ENCODE assay signal across 9 mouse cellular contexts in the genomic region with DNA sequence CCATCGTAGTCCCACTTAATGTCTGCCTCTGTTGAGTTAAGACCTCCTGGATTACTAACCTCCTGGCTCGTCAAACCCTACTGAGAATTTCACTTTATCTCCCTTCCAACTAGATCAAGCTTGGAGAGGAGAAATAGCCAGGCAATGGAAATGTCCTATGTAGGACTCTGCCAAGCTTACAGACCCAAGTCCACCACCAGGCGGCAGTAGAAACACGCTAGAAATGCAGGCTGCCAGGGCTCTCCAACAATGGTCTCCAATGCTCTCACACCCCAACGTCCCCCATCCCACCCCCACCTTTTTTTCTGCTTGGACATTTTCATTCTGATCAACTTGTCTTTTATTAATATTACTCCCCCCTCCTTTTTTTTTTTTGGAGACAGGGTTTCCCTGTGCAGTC. TPM values are rescaled to one million over a fixed set of nuclear protein-coding genes. Genes with fewer than 3 reads are reported as not detected.
DNase-seq lines count a peak whose midpoint lies in the region; ATAC-seq lines count a peak whose summit lies in the region.
"Had no signal": no experiment of that assay in that cellular context is flagged by ENCODE, and none has a peak within 500 bp of the region (broad histone marks: within the 10 kb centered on the region; RNA-seq: fewer than 3 reads in every experiment).

No protein-coding gene starts in this region.

- no peak overlapping the region for H3K4me3 ChIP-seq in liver, embryonic 12.5 days
- H3K4me3 ChIP-seq: heart, embryonic 13.5 days had no signal

- no peak overlapping the region for H3K27ac ChIP-seq in liver, embryonic 12.5 days
- H3K27ac ChIP-seq: heart, embryonic 13.5 days had no signal

- H3K9ac ChIP-seq in liver, embryonic 12.5 days: no peak overlapping the region
- H3K9ac ChIP-seq: heart, embryonic 13.5 days had no signal

- H3K4me1 ChIP-seq in liver, embryonic 12.5 days: peaks cover 5% of the 10 kb centered on the region
- H3K4me1 ChIP-seq: heart, embryonic 13.5 days had no signal

- no peaks in the 10 kb centered on the region for H3K9me3 ChIP-seq in liver, embryonic 12.5 days (replicated peaks)
- H3K9me3 ChIP-seq: heart, embryonic 13.5 days had no signal

- H3K36me3 ChIP-seq in liver, embryonic 12.5 days: no peaks in the 10 kb centered on the region
- H3K36me3 ChIP-seq: heart, embryonic 13.5 days had no signal

- no peaks in the 10 kb centered on the region for H3K27me3 ChIP-seq in liver, embryonic 12.5 days (replicated peaks)
- H3K27me3 ChIP-seq: heart, embryonic 13.5 days had no signal

- H3K4me2 ChIP-seq in liver, embryonic 12.5 days: no peak overlapping the region
- H3K4me2 ChIP-seq: heart, embryonic 13.5 days had no signal

- peak; percentile 90 for DNase-seq in adrenal gland, postnatal 10 days
- DNase-seq in embryo, embryonic 9.5 days (ENCODE audit: extremely low spot score): peak; percentile 73
- DNase-seq in kidney, postnatal 10 days: peak; percentile 89
- peak; percentile 44 for DNase-seq in ovary, postnatal 10 days (ENCODE audit: low spot score)
- DNase-seq in thymus, postnatal 0 days (ENCODE audit: low spot score): peak; percentile 78

- WGBS in liver, embryonic 12.5 days (ENCODE audit: insufficient replicate concordance): 14% methylated on average over 5 of the region's 5 CpGs

- peak; percentile 84 for ATAC-seq in CD4-positive, CD25-positive, alpha-beta regulatory T cell, adult 4 months
- peak; percentile 85 for ATAC-seq in granulocyte monocyte progenitor cell, adult 5-6 weeks (replicated peaks; ENCODE audit: poor library complexity, severe bottlenecking)
- peak; percentile 57; the same call in 1 of the 2 replicates for ATAC-seq in liver, embryonic 12.5 days

RNA-seq across cellular contexts. Expression of a gene that starts 5.4 kb away (rescaled TPM):
- polyA plus RNA-seq in CD4-positive, CD25-positive, alpha-beta regulatory T cell, adult 4 months (2017; shearing (Covaris generic)): 10 to 100 TPM; 37.2 to 48.8 TPM
- 10 to 100 TPM; 47.8 to 51.1 TPM for total RNA-seq in adrenal gland, postnatal 10 days (2021)
- total RNA-seq in granulocyte monocyte progenitor cell, adult 5-6 weeks (2014; fragmentation: Nextera tagmentation): 171 and 173 TPM in 2 replicates
- 179 and 205 TPM in 2 replicates for total RNA-seq in granulocyte monocyte progenitor cell, adult 5-6 weeks (2017)
- 57.7 and 63.0 TPM in 2 replicates for polyA plus RNA-seq in liver, embryonic 12.5 days (2016; fragmentation: Nextera tagmentation; extraction: Ambion mirVana)
- 90.5 and 99.0 TPM in 2 replicates for polyA plus RNA-seq in thymus, postnatal 0 days (2015; fragmentation: Nextera tagmentation; extraction: Ambion mirVana)

RNA-seq across cellular contexts. Expression of a gene that starts 49.9 kb away (rescaled TPM):
- 10 to 100 TPM; 13.0 to 18.5 TPM for polyA plus RNA-seq in CD4-positive, CD25-positive, alpha-beta regulatory T cell, adult 4 months (2017; shearing (Covaris generic))
- 1 to 10 TPM; 7.2 to 8.9 TPM for total RNA-seq in adrenal gland, postnatal 10 days (2021)
- total RNA-seq in granulocyte monocyte progenitor cell, adult 5-6 weeks (2014; fragmentation: Nextera tagmentation): 2.7 and 6.0 TPM in 2 replicates
- 5.0 and 7.5 TPM in 2 replicates for total RNA-seq in granulocyte monocyte progenitor cell, adult 5-6 weeks (2017)
- polyA plus RNA-seq in liver, embryonic 12.5 days (2016; fragmentation: Nextera tagmentation; extraction: Ambion mirVana): 3.2 and 4.3 TPM in 2 replicates
- 9.3 and 9.4 TPM in 2 replicates for polyA plus RNA-seq in thymus, postnatal 0 days (2015; fragmentation: Nextera tagmentation; extraction: Ambion mirVana)

RNA-seq across cellular contexts. Expression of a gene that starts 54.4 kb away (rescaled TPM):
- 1 to 10 TPM; 1.2 to 3.0 TPM for polyA plus RNA-seq in CD4-positive, CD25-positive, alpha-beta regulatory T cell, adult 4 months (2017; shearing (Covaris generic))
- 1 to 10 TPM; 7.1 to 7.6 TPM for total RNA-seq in adrenal gland, postnatal 10 days (2021)
- total RNA-seq in granulocyte monocyte progenitor cell, adult 5-6 weeks (2014; fragmentation: Nextera tagmentation): 0.26 TPM in 1 of 2 replicates, not detected in the other
- under 0.01 and 0.09 TPM in 2 replicates for total RNA-seq in granulocyte monocyte progenitor cell, adult 5-6 weeks (2017)
- polyA plus RNA-seq in liver, embryonic 12.5 days (2016; fragmentation: Nextera tagmentation; extraction: Ambion mirVana): 32.0 and 33.7 TPM in 2 replicates
- 59.2 and 71.3 TPM in 2 replicates for polyA plus RNA-seq in thymus, postnatal 0 days (2015; fragmentation: Nextera tagmentation; extraction: Ambion mirVana)
